8 mouse cellular contexts compared by ENCODE assay signal in the genomic region with DNA sequence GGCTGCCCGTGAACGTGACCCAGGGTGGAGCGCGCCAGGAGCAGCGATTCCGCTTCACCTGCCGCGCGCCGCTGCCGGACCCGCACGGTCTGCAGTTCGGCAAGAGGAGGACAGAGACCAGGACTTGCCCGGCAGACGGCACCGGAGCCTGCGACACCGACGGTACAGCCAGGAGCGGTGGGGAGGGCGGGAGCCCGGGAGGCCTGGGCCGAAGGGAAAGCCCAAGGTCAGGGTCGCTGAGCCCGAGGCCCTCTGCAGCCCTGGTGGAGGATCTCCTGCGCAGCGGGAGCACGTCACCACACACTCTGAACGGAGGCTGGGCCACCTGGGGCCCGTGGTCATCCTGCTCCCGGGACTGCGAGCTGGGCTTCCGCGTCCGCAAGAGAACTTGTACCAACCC.
DNase-seq lines count a peak whose midpoint lies in the region; ATAC-seq lines count a peak whose summit lies in the region.

No protein-coding gene starts in this region.

- peak overlapping the region; percentile 34 for H3K4me3 ChIP-seq in embryonic facial prominence, embryonic 11.5 days (ENCODE audit: low read depth, low read length)
- H3K4me3 ChIP-seq in hindbrain, embryonic 16.5 days (ENCODE audit: low read length) = peak overlapping the region; percentile 15
- 0 out of 2 replicates have a peak overlapping the region, but pooled peaks have one; percentile 5 for H3K4me3 ChIP-seq in midbrain, embryonic 12.5 days

- peaks cover 5% of the 10 kb centered on the region; the same call in 1 of the 2 replicates for H3K4me1 ChIP-seq in embryonic facial prominence, embryonic 11.5 days (ENCODE audit: control insufficient read depth, insufficient read depth, low read length)
- no peaks in the 10 kb centered on the region for H3K4me1 ChIP-seq in hindbrain, embryonic 16.5 days (ENCODE audit: control insufficient read depth, insufficient read depth, low read depth, low read length)
- H3K4me1 ChIP-seq in midbrain, embryonic 12.5 days = no peaks in the 10 kb centered on the region

- no peak for ATAC-seq in embryonic facial prominence, embryonic 11.5 days (replicated peaks; ENCODE audit: insufficient number of reproducible peaks, low FRiP score, low TSS enrichment, low read depth)
- no peak for ATAC-seq in hindbrain, embryonic 16.5 days
- no peak for ATAC-seq in midbrain, embryonic 12.5 days (ENCODE audit: low FRiP score, low read depth)
- no peak for ATAC-seq in granulocyte monocyte progenitor cell, adult 5-6 weeks (replicated peaks; ENCODE audit: poor library complexity, severe bottlenecking)

- no peaks in the 10 kb centered on the region for H3K36me3 ChIP-seq in embryonic facial prominence, embryonic 11.5 days (replicated peaks; ENCODE audit: control insufficient read depth, insufficient read depth, low read depth, low read length)
- peaks cover 6% of the 10 kb centered on the region; the same call in 1 of the 2 replicates for H3K36me3 ChIP-seq in hindbrain, embryonic 16.5 days (ENCODE audit: control insufficient read depth, insufficient read depth, low read length)
- peaks cover 69% of the 10 kb centered on the region for H3K36me3 ChIP-seq in midbrain, embryonic 12.5 days

- H3K27me3 ChIP-seq in embryonic facial prominence, embryonic 11.5 days (ENCODE audit: control insufficient read depth, insufficient read depth, low read length) = peaks cover 26% of the 10 kb centered on the region
- no peaks in the 10 kb centered on the region for H3K27me3 ChIP-seq in hindbrain, embryonic 16.5 days (replicated peaks; ENCODE audit: control insufficient read depth, insufficient read depth, low read length)
- H3K27me3 ChIP-seq in midbrain, embryonic 12.5 days = peaks cover 32% of the 10 kb centered on the region

- peak overlapping the region; percentile 22; the same call in 1 of the 2 replicates for H3K9ac ChIP-seq in embryonic facial prominence, embryonic 11.5 days (replicated peaks; ENCODE audit: low read length)
- H3K9ac ChIP-seq in hindbrain, embryonic 16.5 days (ENCODE audit: low read depth, low read length) = 0 out of 2 replicates have a peak overlapping the region, but pooled peaks have one; percentile 11
- H3K9ac ChIP-seq in midbrain, embryonic 12.5 days (replicated peaks) = no peak overlapping the region

- H3K4me2 ChIP-seq in embryonic facial prominence, embryonic 11.5 days (ENCODE audit: low read depth, low read length) = peak overlapping the region; percentile 58
- H3K4me2 ChIP-seq in hindbrain, embryonic 16.5 days (ENCODE audit: low read length) = peak overlapping the region; percentile 44
- H3K4me2 ChIP-seq in midbrain, embryonic 12.5 days (replicated peaks) = peak overlapping the region; percentile 28

- no peaks in the 10 kb centered on the region for H3K9me3 ChIP-seq in embryonic facial prominence, embryonic 11.5 days (replicated peaks; ENCODE audit: control insufficient read depth, low read length)
- no peaks in the 10 kb centered on the region for H3K9me3 ChIP-seq in hindbrain, embryonic 16.5 days (ENCODE audit: control insufficient read depth, low read length)
- no peaks in the 10 kb centered on the region for H3K9me3 ChIP-seq in midbrain, embryonic 12.5 days

- DNase-seq in embryo, embryonic 10.5 days (ENCODE audit: low spot score) = peak; percentile 10
- no peak for DNase-seq in embryo, embryonic 10 days (ENCODE audit: low spot score)
- peak; percentile 7 for DNase-seq in embryonic facial prominence, embryonic 11.5 days (ENCODE audit: low spot score)
- no peak for DNase-seq in layer of hippocampus, adult 9-10 months (ENCODE audit: low spot score)
- DNase-seq in spleen, adult 18-20 months = no peak

- no peak overlapping the region for H3K27ac ChIP-seq in embryonic facial prominence, embryonic 11.5 days (replicated peaks; ENCODE audit: low read depth, low read length)
- H3K27ac ChIP-seq in hindbrain, embryonic 16.5 days (ENCODE audit: low read depth, low read length) = no peak overlapping the region
- no peak overlapping the region for H3K27ac ChIP-seq in midbrain, embryonic 12.5 days (replicated peaks)

- WGBS in embryonic facial prominence, embryonic 11.5 days = 9% methylated on average over 31 of the region's 36 CpGs
- WGBS in hindbrain, embryonic 16.5 days = 30% methylated on average over 30 of the region's 36 CpGs
- WGBS in midbrain, embryonic 12.5 days = 26% methylated on average over 36 of the region's 36 CpGs

Comparison
In these comparisons a context has a peak if more than half of its experiments do, and no peak if none do; other contexts are left out.
1. DNase-seq: peak in embryo, embryonic 10.5 days (single experiment) and embryonic facial prominence, embryonic 11.5 days (single experiment); none in embryo, embryonic 10 days (single experiment), layer of hippocampus, adult 9-10 months (single experiment) and spleen, adult 18-20 months (0 of 2).
2. Peak in every context shown above with its lines, with median percentiles within 50 percentile points of each other: H3K4me2 ChIP-seq and H3K4me3 ChIP-seq.